Mouse (Mus musculus): ENCODE data around the gene Abca4. TPM values are rescaled to one million over a fixed set of nuclear protein-coding genes. Genes with fewer than 3 reads are reported as not detected.

Abca4 gene
- 0.03 and 0.11 TPM in 2 replicates for polyA plus RNA-seq (2012; ENCODE audit: low replicate concordance)

DNA sequence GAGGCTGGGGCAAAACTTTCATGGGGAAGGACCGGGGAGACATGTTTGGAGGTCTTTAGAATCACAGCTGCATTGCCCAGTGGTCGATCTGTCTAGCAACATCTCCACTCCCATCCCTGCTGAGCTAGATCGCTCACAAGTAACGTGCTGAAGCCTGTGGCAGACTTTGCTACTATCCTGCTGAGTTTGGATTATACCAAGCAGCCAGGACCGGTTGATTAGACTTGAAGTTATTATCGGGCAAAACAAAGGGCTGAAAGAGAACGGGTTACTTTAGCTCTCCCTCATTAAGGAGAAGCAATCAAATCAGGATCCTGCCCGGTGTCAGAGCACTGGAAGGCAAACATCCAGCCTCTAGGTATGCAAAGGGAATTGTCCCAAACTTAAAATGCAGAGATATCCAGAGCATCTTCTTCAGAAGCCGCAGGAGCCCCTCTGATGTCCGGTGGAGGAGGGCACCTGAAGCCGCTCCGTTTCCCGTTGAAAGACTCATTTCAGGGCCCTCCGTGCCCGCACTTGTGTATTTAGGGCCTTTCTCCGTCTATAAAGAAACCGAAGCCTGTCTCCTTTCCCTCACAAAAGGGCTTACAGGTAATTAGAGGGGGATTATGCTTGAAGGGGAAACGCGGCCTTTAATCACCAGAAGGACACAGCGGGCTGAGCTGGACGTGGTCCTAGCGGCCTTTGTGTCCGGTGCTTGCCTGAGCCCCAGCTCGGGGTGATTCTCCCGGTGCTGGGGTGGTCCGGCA, at the start of gene Abca4:
Gene Abca4 (plus strand): TSS at position 645 of the 749 bp plus-strand sequence.

Other genes starting within 250 kb of the Abca4 start
- gene Abcd3, start 229.1 kb upstream of the Abca4 start, polyA plus RNA-seq (2012; ENCODE audit: low replicate concordance) = 21.1 and 43.8 TPM in 2 replicates
- 0.29 and 1.00 TPM in 2 replicates for gene Arhgap29, start 91.9 kb upstream of the Abca4 start, polyA plus RNA-seq (2012; ENCODE audit: low replicate concordance)
- 109 and 111 TPM in 2 replicates for gene Gclm, start 201.1 kb downstream of the Abca4 start, polyA plus RNA-seq (2012; ENCODE audit: low replicate concordance)
- 2.7 and 9.5 TPM in 2 replicates for gene Dnttip2, start 229.9 kb downstream of the Abca4 start, polyA plus RNA-seq (2012; ENCODE audit: low replicate concordance)
- 181 and 503 TPM in 2 replicates for gene Bcar3, start 249.7 kb downstream of the Abca4 start, polyA plus RNA-seq (2012; ENCODE audit: low replicate concordance)